Mouse (Mus musculus): ENCODE data around the gene Tssk4.

Gene Tssk4

DNA sequence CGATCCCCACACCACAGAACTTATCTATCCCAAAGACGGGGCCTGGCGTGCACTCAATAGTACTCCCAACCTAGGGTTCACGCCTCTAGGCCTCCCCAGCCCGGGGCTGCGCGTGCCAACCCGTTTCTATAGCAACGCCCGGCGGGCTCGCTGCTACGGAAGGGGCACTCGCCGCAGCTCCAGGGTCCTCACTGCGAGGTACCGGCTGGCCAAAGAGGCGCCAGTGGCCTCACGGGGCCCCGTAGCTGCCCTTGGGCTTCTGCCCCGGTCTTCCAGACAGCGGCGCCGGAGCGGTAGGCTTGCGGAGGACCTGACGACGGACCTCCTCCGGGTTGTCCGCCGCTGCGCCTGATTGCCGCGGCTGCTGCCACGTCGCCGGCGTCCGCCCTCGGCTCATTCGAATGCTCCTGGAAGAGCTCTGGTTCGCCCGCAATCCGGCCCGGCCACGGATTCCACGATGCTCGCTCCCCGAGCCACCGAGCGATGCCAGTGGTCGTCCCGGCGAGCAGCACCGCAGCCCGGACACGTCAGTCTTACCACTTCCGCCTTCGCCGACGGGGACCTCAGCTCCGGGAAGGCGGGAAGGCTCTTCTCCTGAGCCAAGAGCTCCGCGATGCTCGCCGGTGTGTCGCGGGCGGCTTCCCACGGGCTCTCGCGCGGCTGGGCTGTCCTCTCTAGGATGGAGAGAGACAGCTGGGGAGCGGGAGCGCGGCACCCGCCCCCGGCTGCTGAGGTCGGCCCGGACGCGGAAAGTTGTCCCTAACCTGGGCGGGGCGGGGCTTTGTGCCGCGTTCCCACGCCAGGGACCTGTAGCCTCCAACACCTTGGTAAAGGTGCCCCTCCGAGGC lies 6.7 kb upstream of the Tssk4 start, which contains the start of gene Tm9sf1:
TSS of gene Tm9sf1 (minus strand) at position 747 of the 848 bp plus-strand sequence.
- peak; percentile 83 to 94 for DNase-seq (ENCODE audit: low spot score in 2 of 2)

DNA sequence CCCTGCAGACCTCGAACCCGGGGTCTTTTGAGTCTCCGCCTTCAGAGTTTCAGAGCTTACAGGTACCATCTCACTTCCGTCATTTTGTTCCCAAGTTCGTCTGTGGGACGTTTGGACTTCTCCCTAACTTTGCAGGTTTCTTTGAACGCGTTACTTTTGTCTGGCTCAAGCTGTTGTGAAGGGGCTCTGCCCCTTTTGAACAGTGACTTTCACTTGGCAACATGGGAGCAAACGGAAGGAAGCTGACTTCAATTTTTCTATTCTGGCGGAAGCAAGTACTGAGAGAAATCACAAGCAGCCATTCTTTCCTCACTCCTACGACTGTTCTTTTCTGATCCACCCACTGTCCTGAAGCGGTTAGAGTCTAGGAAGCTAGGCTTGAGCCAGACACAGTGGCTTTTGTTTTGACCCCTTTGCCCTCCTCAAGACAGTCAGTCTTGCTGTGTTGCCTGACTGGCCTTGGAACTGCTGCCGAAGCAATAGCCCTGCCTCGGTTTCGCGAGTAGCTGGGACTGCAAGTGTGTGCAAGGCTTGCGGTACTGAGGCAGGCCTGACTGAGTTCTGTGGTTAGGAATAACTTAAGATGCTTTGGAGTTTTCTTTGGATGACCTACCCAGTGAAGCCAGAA lies 5.6 kb upstream of the Tssk4 start:
- peak in 1 of 2 experiments; percentile 63 for DNase-seq (ENCODE audit: low spot score in 2 of 2)

DNA sequence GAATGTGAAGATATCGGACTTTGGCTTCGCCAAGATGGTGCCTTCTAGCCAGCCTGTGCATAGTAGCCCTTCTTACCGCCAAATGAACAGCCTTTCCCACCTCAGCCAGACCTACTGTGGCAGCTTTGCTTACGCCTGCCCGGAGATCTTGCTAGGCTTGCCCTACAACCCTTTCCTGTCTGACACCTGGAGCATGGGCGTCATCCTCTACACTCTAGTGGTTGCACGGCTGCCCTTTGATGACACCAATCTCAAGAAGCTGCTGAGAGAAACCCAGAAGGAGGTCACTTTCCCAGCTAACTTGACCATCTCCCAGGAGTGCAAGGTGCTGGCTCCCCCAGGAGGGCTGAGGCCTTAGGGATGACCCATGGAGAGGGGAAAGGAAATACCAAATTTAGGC lies 1.5 kb downstream of the Tssk4 start:
- DNase-seq (ENCODE audit: low spot score in 2 of 2): no peak

DNA sequence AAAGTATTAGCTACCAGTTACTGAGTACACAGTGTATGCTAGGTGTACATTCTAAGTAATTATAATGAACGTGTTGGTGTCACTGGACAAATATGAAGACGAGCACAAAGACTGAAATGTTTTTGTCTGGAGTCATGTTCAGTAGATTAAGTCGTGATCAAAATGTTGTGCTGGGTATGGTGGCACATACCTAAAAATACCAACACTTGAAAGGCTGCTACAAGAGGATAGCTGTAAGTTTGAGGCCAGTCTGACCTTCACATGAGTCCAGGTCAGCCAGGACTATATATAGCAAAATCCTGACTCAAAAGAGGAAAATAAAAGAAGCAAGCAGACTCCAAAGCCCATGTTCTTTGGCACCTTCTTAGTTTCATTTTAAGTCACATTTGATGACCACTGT lies 7.0 kb downstream of the Tssk4 start:
- no peak for DNase-seq (ENCODE audit: low spot score in 2 of 2)

DNA sequence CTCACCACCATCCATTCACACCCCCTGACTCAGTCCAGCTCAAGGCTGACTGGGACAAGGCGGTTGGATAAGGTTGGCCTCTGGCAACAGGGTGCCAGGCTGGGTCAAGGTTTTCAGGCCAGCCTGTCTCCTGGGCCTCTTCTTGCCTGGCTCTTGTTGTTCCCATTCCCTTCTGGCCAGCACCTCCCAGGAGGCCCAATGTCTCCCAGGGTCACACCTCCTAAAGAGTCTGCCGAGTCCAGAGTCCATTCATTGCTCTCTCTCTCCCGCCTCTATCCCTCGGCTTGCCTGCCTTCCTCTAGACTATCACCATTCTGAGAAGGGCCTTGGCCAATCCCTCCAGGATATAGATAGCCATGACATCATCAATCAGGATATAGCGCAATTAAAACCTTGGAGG lies 8.0 kb downstream of the Tssk4 start:
- no peak for DNase-seq (ENCODE audit: low spot score in 2 of 2)

DNA sequence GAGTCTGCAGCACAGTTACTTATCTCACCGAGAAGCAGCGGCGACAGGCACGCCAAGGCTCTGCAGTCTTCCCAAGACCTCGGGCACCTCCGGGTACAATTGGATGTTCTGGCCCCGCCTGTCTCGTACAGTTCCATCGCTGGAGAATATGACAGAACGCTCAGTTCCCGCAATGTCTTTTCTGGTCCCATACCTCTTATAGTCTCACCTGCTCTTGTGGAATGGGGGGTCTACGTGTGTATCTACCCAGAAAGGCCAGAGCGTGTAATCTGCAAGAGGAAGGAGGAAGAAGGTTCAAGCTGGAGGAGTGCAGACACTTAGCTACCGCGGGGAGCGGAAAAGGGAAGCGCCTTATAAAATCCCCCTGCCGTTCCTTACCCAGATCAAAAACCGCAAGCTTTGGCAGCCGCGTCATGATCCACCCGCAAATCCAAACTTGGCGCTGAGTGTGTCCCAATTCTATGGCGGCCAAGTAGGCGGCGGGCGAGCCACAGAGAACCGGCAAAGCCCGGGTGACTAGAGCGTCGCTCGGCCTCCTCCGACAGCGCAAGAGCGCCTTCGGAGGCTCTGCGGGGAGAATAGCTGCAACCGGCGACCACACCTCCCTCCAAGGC lies 10.1 kb downstream of the Tssk4 start, which contains the start of gene Mdp1:
TSS of gene Mdp1 (minus strand) at position 549 of the 614 bp plus-strand sequence.
- peak; percentile 78 to 89 for DNase-seq (ENCODE audit: low spot score in 2 of 2)

DNA sequence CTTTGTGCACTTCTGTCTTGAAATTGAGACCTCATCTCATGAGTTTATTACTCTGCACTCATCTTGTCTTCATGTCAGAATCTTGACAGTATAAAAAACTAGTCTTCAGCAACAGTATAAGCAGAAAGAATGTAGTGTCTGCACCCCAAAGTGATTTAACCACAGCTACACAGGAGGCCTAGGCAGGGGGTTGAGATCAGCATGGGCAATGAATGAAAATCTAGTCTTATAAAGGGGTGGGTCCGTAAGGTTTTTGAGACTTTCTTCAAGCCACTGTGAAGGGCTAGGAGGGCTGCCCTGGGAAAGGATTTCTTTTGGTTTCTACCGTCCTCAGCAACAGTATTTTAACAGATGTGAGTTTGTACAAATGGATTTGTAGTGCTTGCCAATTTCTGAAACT lies 10.7 kb downstream of the Tssk4 start:
- DNase-seq (ENCODE audit: low spot score in 2 of 2): no peak

DNA sequence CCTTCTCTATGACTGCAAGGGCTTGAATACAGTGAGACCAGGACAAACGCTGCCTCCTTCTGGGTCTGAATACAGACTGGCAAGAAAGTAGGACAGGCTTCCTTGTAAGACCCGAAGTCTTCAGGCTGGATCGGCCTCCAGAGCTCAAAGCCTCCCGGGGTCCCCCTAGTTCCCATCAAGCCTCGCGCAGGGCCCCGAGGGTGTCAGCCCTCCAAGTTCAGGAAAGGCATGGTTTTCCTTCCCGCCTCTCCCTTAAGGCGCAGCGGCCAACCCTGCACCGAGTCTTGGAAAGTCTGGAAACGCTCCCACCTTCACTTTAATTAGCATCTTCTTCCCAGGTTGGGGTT lies 21.5 kb downstream of the Tssk4 start:
- DNase-seq (ENCODE audit: low spot score in 2 of 2): no peak

DNA sequence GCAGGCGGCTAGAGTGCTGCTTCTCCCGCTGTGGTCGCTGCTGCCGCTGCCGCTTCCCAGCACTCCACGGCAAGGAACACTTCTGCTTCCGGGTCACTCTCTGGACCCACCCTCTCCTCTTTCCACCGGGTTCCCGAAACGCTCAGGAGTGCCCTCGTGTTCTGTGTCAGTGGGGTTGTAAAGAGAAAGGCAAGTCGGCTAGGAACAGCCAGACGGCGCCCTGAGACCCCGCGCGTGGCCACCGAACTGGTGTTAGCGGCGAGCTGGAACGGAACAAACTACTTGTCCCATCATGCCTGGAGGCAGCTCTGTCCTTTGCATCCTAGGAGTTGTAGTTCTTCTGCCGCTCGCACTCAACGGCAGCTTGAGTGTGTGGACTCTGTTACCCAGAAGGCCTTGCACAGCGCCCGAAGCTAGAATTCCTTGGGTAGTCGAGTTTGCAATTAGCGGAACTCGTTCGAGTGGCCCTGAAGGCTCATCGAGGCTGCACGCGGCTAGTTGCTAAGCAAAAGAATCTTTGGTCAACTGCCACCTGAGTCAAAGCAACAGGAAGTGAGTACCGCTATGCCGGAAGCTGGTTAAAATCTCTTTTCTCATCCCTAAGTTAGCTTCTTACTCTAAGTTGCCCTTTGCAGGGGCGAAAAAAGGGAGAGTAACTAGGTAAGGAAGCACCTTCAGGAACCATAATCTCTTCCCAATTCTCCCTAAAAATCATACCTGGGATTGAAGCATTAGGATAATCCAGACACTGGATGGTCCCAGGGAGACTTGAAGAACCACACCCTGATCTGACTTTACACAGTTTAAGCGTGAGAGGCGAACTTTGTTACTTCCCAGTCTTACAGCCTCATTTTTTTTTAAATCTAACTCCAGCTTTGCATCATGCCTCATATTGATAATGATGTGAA lies 22.1 kb downstream of the Tssk4 start, which contains the start of the genes Gmpr2 and Nedd8:
TSS of gene Gmpr2 (plus strand) at position 109 of the 908 bp plus-strand sequence.
TSS of gene Nedd8 (minus strand) at position 292 of the 908 bp plus-strand sequence.
- peak; percentile 86 to 90 for DNase-seq (ENCODE audit: low spot score in 2 of 2)

DNA sequence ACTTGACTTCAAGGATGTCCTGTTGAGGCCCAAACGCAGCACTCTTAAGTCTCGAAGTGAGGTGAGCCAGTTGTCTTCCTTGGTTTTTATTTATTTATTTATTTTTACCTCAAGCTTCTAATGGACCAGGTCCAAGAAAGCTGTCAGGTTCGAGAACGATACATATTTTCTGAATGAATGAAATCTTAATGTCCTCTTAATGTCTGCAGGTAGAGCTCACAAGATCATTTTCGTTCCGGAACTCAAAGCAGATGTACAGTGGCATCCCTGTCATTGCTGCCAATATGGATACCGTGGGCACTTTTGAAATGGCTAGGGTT lies 22.7 kb downstream of the Tssk4 start:
- DNase-seq (ENCODE audit: low spot score in 2 of 2): no peak

DNA sequence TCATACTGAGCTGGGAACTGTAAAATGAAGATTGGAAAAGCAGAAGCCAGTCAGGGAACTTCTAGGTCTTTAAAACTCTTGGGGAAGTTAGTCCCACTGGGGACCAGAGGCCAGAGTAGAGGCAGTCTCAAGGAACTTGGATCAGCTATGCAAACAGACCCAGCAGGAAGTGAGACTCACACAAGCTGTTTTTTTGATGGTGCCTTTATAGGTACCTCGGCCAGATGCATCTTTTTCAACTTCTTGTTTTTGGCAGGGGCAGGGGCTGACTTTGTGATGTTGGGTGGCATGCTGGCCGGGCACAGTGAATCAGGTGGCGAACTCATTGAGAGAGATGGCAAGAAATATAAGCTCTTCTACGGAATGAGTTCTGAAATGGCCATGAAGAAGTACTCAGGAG lies 27.6 kb downstream of the Tssk4 start:
- no peak for DNase-seq (ENCODE audit: low spot score in 2 of 2)

DNA sequence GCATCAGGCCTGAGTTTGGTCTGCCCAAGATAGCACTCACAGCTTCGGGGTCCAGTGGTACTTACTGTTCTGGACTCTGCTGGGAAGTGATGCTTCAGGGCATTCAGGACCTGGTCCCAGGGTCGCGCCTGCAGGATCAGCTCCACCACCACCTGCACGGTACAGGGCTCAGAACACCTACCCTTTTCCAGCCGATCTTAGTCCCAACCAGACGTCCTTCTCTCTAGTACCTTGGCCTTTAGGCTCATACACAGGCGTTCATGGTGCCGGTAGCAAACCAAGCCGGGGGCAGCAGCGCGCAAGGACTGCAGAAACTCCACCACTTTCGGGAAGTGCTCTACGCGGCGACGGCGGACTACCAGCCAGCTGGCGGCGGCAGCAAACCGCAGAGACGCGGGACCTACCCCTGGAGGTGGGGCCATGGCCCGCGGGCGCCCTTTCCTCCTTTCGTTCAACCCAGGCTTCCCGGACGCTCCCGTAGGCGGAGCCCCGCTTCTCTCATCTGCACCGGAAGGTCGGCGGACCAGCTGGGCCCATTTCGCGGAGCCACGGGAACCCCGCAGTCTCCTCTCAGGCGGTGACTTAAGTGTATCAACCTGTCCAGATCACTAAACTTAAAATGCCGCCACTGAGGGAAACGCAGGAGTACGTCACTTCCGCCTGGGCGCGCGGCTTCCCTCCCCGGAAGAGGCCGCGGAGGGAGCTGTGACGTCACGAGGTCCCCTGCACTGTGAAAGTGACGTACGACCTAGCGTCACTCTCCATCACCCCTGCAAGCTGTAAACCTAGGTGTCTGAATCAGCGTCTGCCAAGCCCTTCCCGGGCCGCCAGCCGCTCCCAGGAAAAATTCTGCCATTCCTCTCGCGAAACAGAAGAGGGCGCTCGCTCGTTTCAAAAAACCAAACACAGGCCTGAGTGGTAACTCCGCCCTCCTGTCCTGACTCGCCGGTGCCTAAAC lies 31.5 kb downstream of the Tssk4 start, which contains the start of gene Tinf2:
TSS of gene Tinf2 (minus strand) at position 661 of the 958 bp plus-strand sequence.
- peak; percentile 90 to 95 for DNase-seq (ENCODE audit: low spot score in 2 of 2)

DNA sequence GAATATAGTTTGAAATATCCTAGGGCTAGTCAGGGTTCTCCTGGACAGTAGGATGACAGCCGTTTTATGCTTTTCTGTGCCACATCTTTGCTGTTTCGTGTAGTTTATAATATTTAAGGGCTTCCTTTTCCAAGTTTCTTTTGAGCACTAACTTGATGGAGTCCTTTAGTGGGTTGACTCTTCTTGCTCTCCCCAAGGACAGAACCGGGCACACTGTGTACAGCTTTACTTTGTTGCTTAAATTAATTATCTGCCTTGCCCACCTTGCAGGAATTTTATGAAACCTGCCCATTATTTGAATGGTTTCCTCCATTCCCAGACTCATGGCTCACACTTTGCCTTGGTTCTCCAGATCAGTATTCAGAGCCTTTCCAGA lies 32.1 kb downstream of the Tssk4 start:
- no peak for DNase-seq (ENCODE audit: low spot score in 2 of 2)

DNA sequence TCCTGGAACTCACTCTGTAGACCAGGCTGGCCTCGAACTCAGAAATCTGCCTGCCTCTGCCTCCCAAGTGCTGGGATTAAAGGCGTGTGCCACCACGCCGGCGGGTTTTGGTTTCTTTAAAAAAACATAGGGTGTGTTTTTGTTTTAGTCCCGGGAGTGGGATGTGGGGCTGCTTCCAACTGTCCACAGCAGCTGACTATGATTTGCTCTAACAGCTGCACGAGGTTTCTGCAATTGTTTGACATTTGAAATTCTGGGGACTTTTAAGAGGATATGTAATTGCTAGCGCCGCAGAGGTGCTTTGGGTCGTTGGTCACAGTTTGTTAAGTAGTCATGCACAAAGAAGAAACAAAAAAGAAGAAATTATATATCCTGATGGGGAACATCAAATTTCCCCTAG lies 39.4 kb downstream of the Tssk4 start:
- no peak for DNase-seq (ENCODE audit: low spot score in 2 of 2)

DNA sequence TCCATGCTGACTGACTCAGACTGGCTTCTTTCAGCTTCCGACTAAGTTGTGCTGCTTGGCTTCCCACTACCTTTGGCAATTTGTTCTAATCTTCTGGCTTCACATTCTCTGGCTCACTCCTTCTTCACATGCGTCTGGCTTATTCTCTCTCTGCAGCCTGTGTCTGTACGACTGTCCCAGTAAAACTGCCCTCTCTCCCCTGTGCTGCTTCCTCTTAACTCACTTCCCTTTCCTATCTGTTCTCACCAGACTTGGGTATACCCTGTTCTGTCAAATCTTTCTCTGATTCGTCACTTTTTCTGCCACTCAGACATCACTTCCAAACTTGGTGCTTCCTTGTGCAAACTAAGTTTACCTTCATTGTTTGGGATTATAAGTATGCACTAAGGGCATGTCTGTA lies 47.2 kb downstream of the Tssk4 start:
- DNase-seq (ENCODE audit: low spot score in 2 of 2): no peak

DNA sequence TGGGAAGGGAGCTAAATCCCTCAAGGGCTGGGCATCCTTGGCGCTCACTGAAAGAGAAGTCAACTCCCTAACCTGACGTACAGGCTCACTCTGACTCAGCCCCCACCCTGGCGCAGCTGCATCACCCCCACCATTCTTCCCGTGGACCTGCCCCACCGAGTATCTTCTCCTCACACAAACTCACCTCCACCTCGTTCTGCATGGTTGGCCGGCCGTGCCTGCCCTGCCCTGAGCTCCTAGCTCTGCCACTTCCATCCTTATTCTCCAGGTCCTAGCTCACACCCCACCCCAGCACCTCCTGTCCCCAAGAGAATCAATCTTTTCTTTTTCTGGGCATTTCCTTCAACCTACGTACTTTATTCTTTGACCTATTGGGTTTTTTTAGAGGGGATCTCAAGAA lies 51.1 kb downstream of the Tssk4 start:
- no peak for DNase-seq (ENCODE audit: low spot score in 2 of 2)

Data from spleen, postnatal 4 days (tissue).